Mouse (Mus musculus): ENCODE measurements at regions not wholly inside any gene's neighbourhood (a gene's known extent, or its start where the extent isn't known, plus 50 kb on each side); places are given as distances from the start of the nearest gene placed in this dataset.

GRCm38 (mm10) chr17:63802846-63803245, 60.0 kb upstream of the Fer start:
- Histone ChIP-seq H3K36me3 (ENCODE audit: control insufficient read depth, insufficient read depth, low read length) (no peaks in the 10 kb centered on the region), H3K27ac (ENCODE audit: low read depth, low read length) (no peak overlapping the region), H3K4me2 (ENCODE audit: low read length) (no peak overlapping the region), H3K9me3 (ENCODE audit: control insufficient read depth, low read length) (no peaks in the 10 kb centered on the region), H3K27me3 (replicated peaks; ENCODE audit: control insufficient read depth, insufficient read depth, low read length) (no peaks in the 10 kb centered on the region), H3K9ac (ENCODE audit: low read depth, low read length) (no peak overlapping the region), H3K4me1 (ENCODE audit: control insufficient read depth, insufficient read depth, low read depth, low read length) (no peaks in the 10 kb centered on the region), H3K4me3 (ENCODE audit: low read length) (no peak overlapping the region)
- ATAC-seq = no peak
- WGBS = 74% methylated on average over 5 of the region's 5 CpGs

- Histone ChIP-seq H3K27ac (ENCODE audit: low read depth, low read length) (no peak overlapping the region), H3K36me3 (ENCODE audit: control insufficient read depth, insufficient read depth, low read length) (no peaks in the 10 kb centered on the region), H3K27me3 (replicated peaks; ENCODE audit: control insufficient read depth, insufficient read depth, low read length) (no peaks in the 10 kb centered on the region), H3K9ac (ENCODE audit: low read depth, low read length) (no peak overlapping the region), H3K4me2 (ENCODE audit: low read length) (no peak overlapping the region), H3K4me1 (ENCODE audit: control insufficient read depth, insufficient read depth, low read depth, low read length) (peaks cover 2% of the 10 kb centered on the region; the same call in 1 of the 2 replicates), H3K9me3 (ENCODE audit: control insufficient read depth, low read length) (no peaks in the 10 kb centered on the region), H3K4me3 (ENCODE audit: low read length) (no peak overlapping the region)
- ATAC-seq = no peak
- 29% methylated on average over 11 of the region's 11 CpGs for WGBS
Measured at GRCm38 (mm10) chr17:63803599-63803998, 59.3 kb upstream of the Fer start.

GRCm38 (mm10) chr17:63804416-63804815, 58.4 kb upstream of the Fer start:
- Histone ChIP-seq H3K36me3 (ENCODE audit: control insufficient read depth, insufficient read depth, low read length) (no peaks in the 10 kb centered on the region), H3K27me3 (replicated peaks; ENCODE audit: control insufficient read depth, insufficient read depth, low read length) (no peaks in the 10 kb centered on the region), H3K9ac (ENCODE audit: low read depth, low read length) (no peak overlapping the region), H3K27ac (ENCODE audit: low read depth, low read length) (no peak overlapping the region), H3K4me1 (ENCODE audit: control insufficient read depth, insufficient read depth, low read depth, low read length) (peaks cover 2% of the 10 kb centered on the region; the same call in 1 of the 2 replicates), H3K4me3 (ENCODE audit: low read length) (no peak overlapping the region), H3K4me2 (ENCODE audit: low read length) (no peak overlapping the region), H3K9me3 (ENCODE audit: control insufficient read depth, low read length) (no peaks in the 10 kb centered on the region)
- WGBS = 95% methylated on average over 4 of the region's 4 CpGs
- ATAC-seq = no peak

GRCm38 (mm10) chr17:63806360-63806759, 56.5 kb upstream of the Fer start:
- no peaks in the 10 kb centered on the region for H3K9me3 ChIP-seq (ENCODE audit: control insufficient read depth, low read length)
- no peak overlapping the region for H3K4me2 ChIP-seq (ENCODE audit: low read length)
- peaks cover 2% of the 10 kb centered on the region; the same call in 1 of the 2 replicates for H3K4me1 ChIP-seq (ENCODE audit: control insufficient read depth, insufficient read depth, low read depth, low read length)
- no peak overlapping the region for H3K27ac ChIP-seq (ENCODE audit: low read depth, low read length)
- 87% methylated on average over 10 of the region's 10 CpGs for WGBS
- no peak overlapping the region for H3K4me3 ChIP-seq (ENCODE audit: low read length)
- no peak overlapping the region for H3K9ac ChIP-seq (ENCODE audit: low read depth, low read length)
- no peaks in the 10 kb centered on the region for H3K27me3 ChIP-seq (replicated peaks; ENCODE audit: control insufficient read depth, insufficient read depth, low read length)
- no peak for ATAC-seq
- no peaks in the 10 kb centered on the region for H3K36me3 ChIP-seq (ENCODE audit: control insufficient read depth, insufficient read depth, low read length)

- Histone ChIP-seq H3K4me3 (ENCODE audit: low read length) (no peak overlapping the region), H3K9ac (ENCODE audit: low read depth, low read length) (no peak overlapping the region), H3K4me1 (ENCODE audit: control insufficient read depth, insufficient read depth, low read depth, low read length) (peaks cover 2% of the 10 kb centered on the region; the same call in 1 of the 2 replicates), H3K4me2 (ENCODE audit: low read length) (no peak overlapping the region), H3K9me3 (ENCODE audit: control insufficient read depth, low read length) (no peaks in the 10 kb centered on the region), H3K27ac (ENCODE audit: low read depth, low read length) (no peak overlapping the region), H3K27me3 (replicated peaks; ENCODE audit: control insufficient read depth, insufficient read depth, low read length) (no peaks in the 10 kb centered on the region), H3K36me3 (ENCODE audit: control insufficient read depth, insufficient read depth, low read length) (no peaks in the 10 kb centered on the region)
- ATAC-seq = peak; percentile 82
- WGBS = 18% methylated on average over 9 of the region's 9 CpGs
Measured at GRCm38 (mm10) chr17:63807590-63808228, 55.2 kb upstream of the Fer start.

- Histone ChIP-seq H3K36me3 (ENCODE audit: control insufficient read depth, insufficient read depth, low read length) (no peaks in the 10 kb centered on the region), H3K27me3 (replicated peaks; ENCODE audit: control insufficient read depth, insufficient read depth, low read length) (no peaks in the 10 kb centered on the region), H3K9ac (ENCODE audit: low read depth, low read length) (no peak overlapping the region), H3K4me2 (ENCODE audit: low read length) (no peak overlapping the region), H3K4me1 (ENCODE audit: control insufficient read depth, insufficient read depth, low read depth, low read length) (peaks cover 2% of the 10 kb centered on the region; the same call in 1 of the 2 replicates), H3K4me3 (ENCODE audit: low read length) (no peak overlapping the region), H3K27ac (ENCODE audit: low read depth, low read length) (no peak overlapping the region), H3K9me3 (ENCODE audit: control insufficient read depth, low read length) (no peaks in the 10 kb centered on the region)
- 37% methylated on average over 6 of the region's 6 CpGs for WGBS
- 0 out of 2 replicates have a peak, but pooled peaks have one; percentile 51 for ATAC-seq
Measured at GRCm38 (mm10) chr17:63808756-63809155, 54.1 kb upstream of the Fer start.

- 31% methylated on average over 9 of the region's 9 CpGs for WGBS
- Histone ChIP-seq H3K36me3 (ENCODE audit: control insufficient read depth, insufficient read depth, low read length) (no peaks in the 10 kb centered on the region), H3K9ac (ENCODE audit: low read depth, low read length) (no peak overlapping the region), H3K4me1 (ENCODE audit: control insufficient read depth, insufficient read depth, low read depth, low read length) (peaks cover 2% of the 10 kb centered on the region; the same call in 1 of the 2 replicates), H3K27ac (ENCODE audit: low read depth, low read length) (no peak overlapping the region), H3K27me3 (replicated peaks; ENCODE audit: control insufficient read depth, insufficient read depth, low read length) (no peaks in the 10 kb centered on the region), H3K4me3 (ENCODE audit: low read length) (no peak overlapping the region), H3K9me3 (ENCODE audit: control insufficient read depth, low read length) (no peaks in the 10 kb centered on the region), H3K4me2 (ENCODE audit: low read length) (no peak overlapping the region)
- no peak for ATAC-seq
Measured at GRCm38 (mm10) chr17:63811246-63811785, 51.5 kb upstream of the Fer start.

- Histone ChIP-seq H3K4me3 (ENCODE audit: low read length) (no peak overlapping the region), H3K4me2 (ENCODE audit: low read length) (no peak overlapping the region), H3K27me3 (replicated peaks; ENCODE audit: control insufficient read depth, insufficient read depth, low read length) (no peaks in the 10 kb centered on the region), H3K36me3 (ENCODE audit: control insufficient read depth, insufficient read depth, low read length) (no peaks in the 10 kb centered on the region), H3K9me3 (ENCODE audit: control insufficient read depth, low read length) (no peaks in the 10 kb centered on the region), H3K4me1 (ENCODE audit: control insufficient read depth, insufficient read depth, low read depth, low read length) (peaks cover 2% of the 10 kb centered on the region; the same call in 1 of the 2 replicates), H3K9ac (ENCODE audit: low read depth, low read length) (no peak overlapping the region), H3K27ac (ENCODE audit: low read depth, low read length) (no peak overlapping the region)
- no peak for ATAC-seq
- WGBS = 44% methylated on average over 3 of the region's 3 CpGs
Measured at GRCm38 (mm10) chr17:63812586-63812985, 50.3 kb upstream of the Fer start.
